Mouse (Mus musculus) C2C12 (cell line): ENCODE data around the gene Il3. TPM values are rescaled to one million over a fixed set of nuclear protein-coding genes. Genes with fewer than 3 reads are reported as not detected.

ENCODE experiments used
- H3K27me3 ChIP-seq: one replicate; pipeline ENCODE4 v1.6.1; 2011; ENCODE audit not compliant: control insufficient read depth, insufficient read depth, insufficient read length
- H3K36me3 ChIP-seq: one replicate; pipeline ENCODE4 v1.6.1; 2011; ENCODE audit not compliant: control insufficient read depth, insufficient read depth
- H3K4me3 ChIP-seq: one replicate; pipeline ENCODE4 v1.5.1; 2011; ENCODE audit warnings: mild to moderate bottlenecking, control low read depth; ENCODE audit not compliant: poor library complexity, insufficient read depth, severe bottlenecking
- H3K79me2 ChIP-seq: one replicate; pipeline ENCODE4 v1.6.1; 2011; ENCODE audit not compliant: control insufficient read depth, insufficient read depth
- H3K79me3 ChIP-seq: one replicate; pipeline ENCODE4 v1.6.1; 2011; ENCODE audit warnings: low read depth, control low read depth
- H3ac ChIP-seq: one replicate; pipeline ENCODE3; 2011; ENCODE audit warnings: low read depth; ENCODE audit not compliant: control insufficient read depth, insufficient read length
- CEBPB ChIP-seq: IDR thresholded peaks from one replicate; pipeline ENCODE4 v1.6.1; 2011; ENCODE audit warnings: low read depth, mild to moderate bottlenecking, control low read depth, moderate library complexity
- CTCF ChIP-seq: IDR thresholded peaks from one replicate; pipeline ENCODE4 v1.5.1; 2011; ENCODE audit not compliant: control insufficient read depth, insufficient read depth, insufficient read length
- FOSL1 ChIP-seq: IDR thresholded peaks from one replicate; pipeline ENCODE4 v1.8.0; 2011; ENCODE audit warnings: mild to moderate bottlenecking, low read length; ENCODE audit not compliant: poor library complexity, insufficient read depth, severe bottlenecking
- MAX ChIP-seq: IDR thresholded peaks from one replicate; pipeline ENCODE4 v1.6.1; 2011; ENCODE audit warnings: mild to moderate bottlenecking, control low read depth
- MYOD1 ChIP-seq: IDR thresholded peaks from one replicate; pipeline ENCODE4 v1.6.1; 2011; ENCODE audit warnings: low read depth; ENCODE audit not compliant: control insufficient read depth, insufficient read length
- MYOG ChIP-seq: IDR thresholded peaks from one replicate; pipeline ENCODE4 v1.6.1; 2011; ENCODE audit not compliant: control insufficient read depth, insufficient read length; ENCODE audit errors: extremely low read depth
- USF1 ChIP-seq: IDR thresholded peaks from one replicate; pipeline ENCODE4 v1.6.1; 2011; ENCODE audit warnings: low read depth, mild to moderate bottlenecking, control low read depth, moderate library complexity
- polyA plus RNA-seq: library from polyadenylated mRNA; unstranded; fragments of >200 nt; fragmentation: generic; extraction: Trizol; gene quantifications from one replicate; pipeline ENCODE4 v1.2.1, GENCODE M21; 2012; ENCODE audit warnings: missing spikeins

Gene Il3
- polyA plus RNA-seq, 1 experiment, result not detected

- no peak within 1 kb of the TSS for H3ac ChIP-seq
- TF ChIP-seq MYOD1 (no peak), FOSL1 (no peak), MYOG (no peak), CTCF (no peak), MAX (no peak)
Observed at GRCm38 (mm10) chr11:54248940-54249717, 17.9 kb downstream of the Il3 start, which contains the start of gene Csf2. Gene Csf2 (minus strand): TSS chr11:54249667.

GRCm38 (mm10) chr11:54247251-54247950 lies 19.7 kb downstream of the Il3 start:
- Histone ChIP-seq H3K79me3 (no peaks in the 10 kb centered on the region), H3ac (no peak overlapping the region), H3K27me3 (no peaks in the 10 kb centered on the region)

More at GRCm38 (mm10) chr11:54248940-54249717, 17.9 kb downstream of the Il3 start, which contains the start of gene Csf2:
- Histone ChIP-seq H3K36me3 (no peaks in the 10 kb centered on the region), H3K79me3 (no peaks in the 10 kb centered on the region), H3K27me3 (no peaks in the 10 kb centered on the region), H3K4me3 (no peak within 1 kb of the TSS), H3K79me2 (no peaks in the 10 kb centered on the region)

GRCm38 (mm10) chr11:54244465-54244864 lies 22.6 kb downstream of the Il3 start:
- no peaks in the 10 kb centered on the region for H3K27me3 ChIP-seq
- no peak overlapping the region for H3ac ChIP-seq
- H3K79me2 ChIP-seq, result no peaks in the 10 kb centered on the region
- TF ChIP-seq MYOD1 (no peak), USF1 (no peak), CTCF (no peak), FOSL1 (no peak), MYOG (no peak), CEBPB (no peak), MAX (no peak)
- no peaks in the 10 kb centered on the region for H3K36me3 ChIP-seq
- H3K79me3 ChIP-seq, result no peaks in the 10 kb centered on the region
- no peak overlapping the region for H3K4me3 ChIP-seq

More at GRCm38 (mm10) chr11:54247251-54247950, 19.7 kb downstream of the Il3 start:
- TF ChIP-seq MYOG (no peak), MYOD1 (no peak), MAX (no peak), CEBPB (no peak), FOSL1 (no peak)
- no peaks in the 10 kb centered on the region for H3K36me3 ChIP-seq
- H3K4me3 ChIP-seq, result no peak overlapping the region
- no peaks in the 10 kb centered on the region for H3K79me2 ChIP-seq

- TF ChIP-seq CEBPB (no peak), USF1 (no peak), MYOG (no peak), FOSL1 (no peak), MAX (no peak), MYOD1 (no peak), CTCF (no peak)
- Histone ChIP-seq H3K27me3 (no peaks in the 10 kb centered on the region), H3K4me3 (no peak overlapping the region), H3K79me2 (no peaks in the 10 kb centered on the region), H3K36me3 (no peaks in the 10 kb centered on the region), H3K79me3 (no peaks in the 10 kb centered on the region), H3ac (no peak overlapping the region)
Observed at GRCm38 (mm10) chr11:54242494-54242893, 24.6 kb downstream of the Il3 start.

GRCm38 (mm10) chr11:54236939-54237338 lies 30.1 kb downstream of the Il3 start:
- no peaks in the 10 kb centered on the region for H3K79me2 ChIP-seq
- TF ChIP-seq MAX (no peak), CEBPB (no peak), USF1 (no peak), CTCF (no peak), FOSL1 (no peak), MYOD1 (no peak), MYOG (no peak)
- no peaks in the 10 kb centered on the region for H3K27me3 ChIP-seq
- no peak overlapping the region for H3K4me3 ChIP-seq
- H3K36me3 ChIP-seq, result no peaks in the 10 kb centered on the region
- no peak overlapping the region for H3ac ChIP-seq
- H3K79me3 ChIP-seq, result no peaks in the 10 kb centered on the region

GRCm38 (mm10) chr11:54227478-54227877 lies 39.6 kb downstream of the Il3 start:
- no peak overlapping the region for H3K4me3 ChIP-seq
- H3K27me3 ChIP-seq, result no peaks in the 10 kb centered on the region
- no peaks in the 10 kb centered on the region for H3K36me3 ChIP-seq
- no peak overlapping the region for H3ac ChIP-seq
- no peaks in the 10 kb centered on the region for H3K79me3 ChIP-seq
- no peaks in the 10 kb centered on the region for H3K79me2 ChIP-seq
- TF ChIP-seq MAX, result no peak
- no peak for TF ChIP-seq USF1
- TF ChIP-seq CEBPB, result no peak
- no peak for TF ChIP-seq FOSL1
- no peak for TF ChIP-seq MYOG
- TF ChIP-seq CTCF, result no peak
- TF ChIP-seq MYOD1, result no peak
